Mouse (Mus musculus) liver, adult 2 months (tissue): ENCODE data around the gene H2-DMb1.

Experiments used
- CTCF ChIP-seq: fragments of 200-500 bp; IDR thresholded peaks from 2 replicates; pipeline ENCODE4 v1.5.1; 2011; ENCODE audit warnings: low read depth, low read length, control low read depth
- POLR2A ChIP-seq: fragments of 200-500 bp; IDR thresholded peaks from 2 replicates; pipeline ENCODE4 v1.6.1; 2011; ENCODE audit warnings: low read length, control low read depth; ENCODE audit not compliant: insufficient read depth; ENCODE audit errors: extremely low read depth

DNA sequence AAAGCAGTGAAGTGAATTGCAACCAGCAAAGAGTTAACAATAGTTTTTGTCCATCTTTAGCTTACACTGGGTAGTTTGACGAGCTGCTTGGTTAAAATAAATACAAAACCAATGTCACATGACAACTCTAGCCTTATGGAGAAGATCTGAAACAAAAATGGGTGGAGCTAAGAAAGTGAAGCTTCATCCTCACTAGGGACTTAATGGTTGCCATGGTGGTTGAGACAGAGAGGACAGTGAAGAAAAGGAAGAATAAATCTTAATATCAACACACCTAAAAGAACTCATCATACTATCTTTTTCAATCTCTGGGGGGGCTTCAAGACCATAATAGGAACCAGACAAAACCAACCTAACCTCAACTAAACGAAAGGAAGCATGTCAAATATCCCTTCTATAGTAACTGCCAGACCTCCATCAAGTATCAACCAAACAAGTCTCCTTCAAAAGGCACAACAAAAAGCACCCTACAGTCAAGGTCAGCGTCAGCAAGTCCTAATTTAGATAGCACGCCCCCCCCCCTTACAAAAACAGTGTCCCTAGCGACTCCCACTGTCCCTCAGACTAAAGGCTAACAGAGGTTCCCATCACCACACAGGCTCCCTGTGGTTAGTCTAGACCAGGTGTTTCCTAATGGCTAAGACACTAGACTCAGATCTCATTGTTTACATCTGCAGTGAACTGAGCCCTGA is 35.3 kb upstream of the H2-DMb1 start:
- TF ChIP-seq CTCF, result no peak
- no peak for TF ChIP-seq POLR2A
